Mouse (Mus musculus) brain, embryonic 14.5 days (tissue): ENCODE measurements around the gene Prdm16. TPM values are rescaled to one million over a fixed set of nuclear protein-coding genes. Genes with fewer than 3 reads are reported as not detected.

Experiments used
- DNase-seq: peaks from one replicate; pipeline ENCODE4 v3.0.0-alpha.2; 2011; ENCODE audit warnings: low read depth
- CTCF ChIP-seq: fragments of 200-500 bp; IDR thresholded peaks from 2 replicates; pipeline ENCODE4 v1.5.1; 2012; ENCODE audit warnings: inconsistent platforms, mild to moderate bottlenecking, moderate library complexity, borderline replicate concordance; ENCODE audit not compliant: insufficient read depth, insufficient read length; ENCODE audit errors: extremely low read depth
- POLR2A ChIP-seq: fragments of 200-500 bp; IDR thresholded peaks from 2 replicates; pipeline ENCODE4 v1.6.1; 2012; ENCODE audit warnings: mild to moderate bottlenecking, inconsistent platforms, borderline replicate concordance; ENCODE audit not compliant: poor library complexity, insufficient read depth, insufficient read length, severe bottlenecking; ENCODE audit errors: extremely low read depth
- polyA plus RNA-seq: library from polyadenylated mRNA; depleted of rRNA; stranded (reverse); fragments of >200 nt; gene quantifications from 2 replicates; pipeline ENCODE4 v1.2.3, GENCODE M21; 2012

The Prdm16 gene
- polyA plus RNA-seq, 1 experiment = 10.8 TPM

DNA sequence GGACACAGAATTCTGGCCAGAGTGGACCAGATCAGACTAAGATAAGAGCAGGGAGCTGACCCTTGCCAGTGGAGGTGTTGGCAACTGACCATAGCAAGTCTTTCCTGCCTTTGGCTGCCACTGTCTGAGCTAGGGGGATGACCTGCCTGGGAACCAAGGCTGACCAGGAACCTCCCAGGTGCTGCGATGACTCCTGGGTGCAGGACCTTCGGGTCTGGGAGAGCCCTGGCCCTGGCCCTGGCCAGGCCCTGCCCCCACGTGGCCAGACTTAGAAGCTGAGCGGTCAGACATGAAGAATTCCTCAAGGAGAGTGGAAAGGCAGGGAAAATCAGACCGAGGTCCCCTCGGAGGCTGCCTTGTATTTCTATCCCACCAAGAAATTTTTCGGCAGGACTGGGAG, 2.5 kb upstream of the Prdm16 start:
- no peak for TF ChIP-seq POLR2A
- TF ChIP-seq CTCF = peak; percentile 20; the same call in 1 of the 2 replicates
- DNase-seq = no peak

DNA sequence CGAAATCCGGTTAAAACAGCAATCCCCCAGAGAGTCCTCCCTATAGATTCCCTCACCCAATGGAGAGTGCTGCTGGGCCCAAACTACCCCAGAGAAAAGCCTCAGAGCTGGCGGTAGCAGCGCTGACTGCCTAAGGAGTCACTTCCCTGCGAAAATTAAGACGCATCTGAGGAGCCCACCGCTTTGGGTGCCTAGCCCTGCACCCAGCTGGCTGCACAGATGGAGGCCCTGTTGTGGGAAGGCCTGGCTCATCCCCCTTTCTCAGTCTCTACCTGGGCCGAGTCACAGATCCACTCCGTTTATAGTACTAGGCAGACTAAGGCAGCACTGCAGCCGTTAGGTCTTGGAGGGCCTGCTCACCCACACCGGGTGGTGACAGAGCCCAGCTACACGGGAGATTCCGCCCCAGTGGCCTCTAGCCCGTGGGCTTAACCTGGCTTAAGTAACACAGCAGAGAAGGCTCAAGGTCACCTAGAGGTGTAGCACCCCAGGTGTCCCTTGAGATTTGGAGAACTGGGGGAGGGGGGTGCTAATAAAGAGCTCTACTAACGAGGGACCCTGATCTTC, 1.7 kb upstream of the Prdm16 start:
- TF ChIP-seq CTCF (no peak), POLR2A (no peak)
- peak; percentile 55 for DNase-seq

DNA sequence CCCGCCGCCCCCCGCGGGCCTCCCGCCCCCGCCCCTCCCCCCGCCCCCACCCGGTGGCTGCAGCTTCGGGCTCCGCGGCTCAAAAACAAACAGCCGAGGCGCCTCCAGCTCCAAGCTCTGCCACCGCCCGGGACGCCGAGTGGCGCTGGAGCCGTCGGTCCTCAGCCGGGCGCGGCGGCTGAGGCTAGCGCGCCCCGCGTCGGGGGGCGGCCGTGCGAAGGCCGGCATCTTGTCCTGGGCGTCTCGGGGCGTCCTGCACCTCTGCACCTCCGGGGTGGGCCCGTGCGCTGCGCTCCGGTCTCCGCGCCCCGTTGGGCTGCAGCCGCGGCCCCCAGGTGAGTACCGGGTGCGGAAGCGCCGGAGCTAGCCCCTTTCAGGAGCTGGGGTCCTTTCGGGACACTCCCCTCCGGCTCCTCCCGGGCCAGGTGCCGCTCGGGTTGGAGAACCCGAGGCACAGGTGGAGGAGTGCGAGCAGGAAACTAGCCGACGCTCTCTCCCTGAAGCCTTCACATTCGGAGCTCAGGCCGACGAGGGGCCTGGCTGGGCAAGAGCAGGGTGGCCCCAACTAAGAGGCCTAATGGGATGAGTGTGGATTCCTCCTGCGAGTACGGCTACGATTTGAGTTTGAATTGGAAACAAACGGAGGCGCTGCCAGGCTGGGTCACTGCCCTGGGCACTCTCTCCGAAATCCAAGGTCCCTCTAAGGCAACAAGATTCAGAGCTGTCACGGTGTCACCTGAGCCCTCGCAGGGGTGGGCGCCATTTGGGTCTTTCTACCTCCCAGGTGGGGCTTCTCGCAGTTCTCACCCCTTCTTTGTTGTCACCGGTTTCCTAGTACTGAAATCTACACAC, 1.0 kb upstream of the Prdm16 start:
- DNase-seq = no peak

DNA sequence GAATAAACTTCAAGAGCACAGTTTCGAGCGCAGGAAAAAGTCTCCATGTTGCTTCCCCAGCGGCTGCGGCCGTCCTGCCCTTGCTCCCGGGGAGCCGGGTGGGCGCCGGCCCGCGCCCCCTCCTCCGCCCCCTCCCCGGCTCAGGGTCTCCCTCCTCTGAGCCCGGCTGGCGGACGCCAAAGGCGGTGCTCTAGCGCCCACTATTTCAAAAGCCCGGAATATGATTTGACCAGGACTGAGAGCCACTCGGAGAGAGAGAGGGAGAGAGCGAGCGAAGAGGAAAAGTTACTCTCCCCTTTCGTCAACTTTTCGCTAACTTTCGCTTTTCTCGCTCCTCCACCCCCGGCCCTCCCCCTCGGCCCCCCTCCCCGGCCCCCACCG, 630 bp downstream of the Prdm16 start:
- TF ChIP-seq CTCF (peak; percentile 42; the same call in 1 of the 2 replicates), POLR2A (no peak)
- peak; percentile 90 for DNase-seq

More for the DNA sequence above, 1.0 kb upstream of the Prdm16 start:
- TF ChIP-seq CTCF (no peak), POLR2A (no peak)

DNA sequence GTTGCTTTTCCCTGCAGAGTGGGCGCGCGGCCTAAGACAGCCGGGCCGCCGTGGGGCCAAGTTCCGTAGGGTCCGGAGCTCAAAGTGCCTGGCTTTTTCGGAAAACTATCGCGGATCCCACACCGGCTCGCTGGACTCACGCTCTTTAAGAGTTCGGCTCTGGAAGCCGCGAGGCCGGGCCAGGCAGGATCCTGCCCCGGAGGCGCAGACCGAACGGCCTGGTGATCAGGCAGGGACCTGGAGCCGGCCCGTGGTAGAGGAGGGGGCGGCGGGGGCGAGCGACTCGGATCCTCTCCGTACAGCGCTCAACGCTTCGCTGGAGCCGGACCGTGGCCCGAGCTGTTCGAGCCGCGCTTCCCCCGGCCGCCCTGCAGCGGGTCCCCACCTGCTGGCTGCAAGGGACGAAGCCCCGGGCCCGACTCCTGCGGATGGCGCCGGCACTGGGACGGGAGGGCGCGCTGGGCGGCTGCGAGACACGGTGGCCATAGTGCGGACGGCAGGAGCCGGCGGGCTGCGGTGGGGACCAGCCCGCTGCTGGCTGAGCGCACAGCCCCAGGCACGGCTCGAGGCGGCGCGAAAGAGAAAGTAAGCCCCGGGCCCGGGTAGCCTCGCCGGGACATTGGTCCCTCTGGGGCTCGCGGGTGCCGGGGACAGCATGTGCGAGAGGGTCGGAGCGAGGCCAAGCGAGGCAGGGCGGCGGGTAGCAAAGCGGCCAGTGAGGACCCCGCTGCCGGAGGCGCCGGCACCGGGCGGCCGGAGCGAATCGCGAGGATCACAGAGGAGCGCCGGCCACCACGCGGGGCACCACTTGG, 1.2 kb downstream of the Prdm16 start:
- no peak for TF ChIP-seq CTCF
- no peak for TF ChIP-seq POLR2A
- DNase-seq = peak; percentile 62

DNA sequence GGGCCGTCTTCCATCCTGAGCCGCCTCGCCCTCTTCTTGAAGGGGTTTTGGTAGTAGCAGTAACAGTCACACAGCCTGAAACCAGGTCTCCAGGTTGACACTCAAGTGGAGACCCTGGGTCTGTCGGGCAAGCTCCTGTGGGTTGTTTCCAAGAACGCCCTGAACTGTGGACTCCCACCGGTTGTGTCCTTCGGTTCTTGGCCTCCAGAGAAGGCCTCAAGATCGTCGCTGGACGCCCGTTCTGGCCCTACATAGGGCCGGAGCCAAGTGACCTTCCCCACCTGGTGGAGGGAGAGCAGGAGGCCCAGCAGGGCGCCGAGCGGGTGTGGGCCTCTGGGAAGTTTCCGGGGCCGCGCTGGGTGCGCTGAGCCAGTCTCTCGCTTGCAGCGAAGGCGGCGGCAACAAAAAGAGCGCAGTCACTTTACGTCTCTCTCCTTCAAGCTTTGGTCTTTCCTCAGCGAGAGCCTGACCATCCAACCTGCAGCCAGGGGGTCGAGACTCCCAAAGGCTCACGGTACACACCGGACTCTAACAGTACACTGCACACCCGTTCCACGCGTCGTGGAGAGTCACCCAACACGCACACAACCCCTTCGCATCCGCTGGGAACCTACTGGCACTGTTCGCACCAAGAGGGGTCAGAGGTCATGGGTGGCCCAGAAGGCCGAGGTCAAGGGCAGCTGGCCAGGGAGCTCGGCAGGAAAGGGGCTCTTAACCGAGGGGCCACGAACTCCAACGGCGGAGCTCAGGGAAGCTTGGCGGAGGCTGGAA, 2.0 kb downstream of the Prdm16 start:
- peak; percentile 47 for DNase-seq
- TF ChIP-seq CTCF (no peak), POLR2A (no peak)

DNA sequence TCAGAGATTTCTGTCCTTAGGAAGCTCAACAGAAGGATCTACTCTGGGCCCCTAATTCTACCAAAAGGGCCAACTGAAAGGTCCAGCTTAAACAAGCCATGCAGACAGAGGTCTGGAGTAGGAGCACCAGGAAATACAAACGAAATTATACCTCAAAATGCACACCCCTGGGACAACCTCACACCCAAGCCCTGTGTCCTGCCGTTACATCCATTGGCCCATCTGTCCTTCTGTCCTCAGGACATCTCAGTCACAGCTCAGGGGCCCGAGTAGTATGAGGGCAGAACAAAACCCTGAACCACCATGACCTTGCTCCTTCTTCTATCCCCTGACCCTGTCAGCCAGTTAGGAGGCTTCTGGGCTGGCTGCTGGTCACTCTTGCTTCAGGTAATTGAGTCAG, 2.7 kb downstream of the Prdm16 start:
- DNase-seq = no peak
- TF ChIP-seq POLR2A (no peak), CTCF (no peak)

DNA sequence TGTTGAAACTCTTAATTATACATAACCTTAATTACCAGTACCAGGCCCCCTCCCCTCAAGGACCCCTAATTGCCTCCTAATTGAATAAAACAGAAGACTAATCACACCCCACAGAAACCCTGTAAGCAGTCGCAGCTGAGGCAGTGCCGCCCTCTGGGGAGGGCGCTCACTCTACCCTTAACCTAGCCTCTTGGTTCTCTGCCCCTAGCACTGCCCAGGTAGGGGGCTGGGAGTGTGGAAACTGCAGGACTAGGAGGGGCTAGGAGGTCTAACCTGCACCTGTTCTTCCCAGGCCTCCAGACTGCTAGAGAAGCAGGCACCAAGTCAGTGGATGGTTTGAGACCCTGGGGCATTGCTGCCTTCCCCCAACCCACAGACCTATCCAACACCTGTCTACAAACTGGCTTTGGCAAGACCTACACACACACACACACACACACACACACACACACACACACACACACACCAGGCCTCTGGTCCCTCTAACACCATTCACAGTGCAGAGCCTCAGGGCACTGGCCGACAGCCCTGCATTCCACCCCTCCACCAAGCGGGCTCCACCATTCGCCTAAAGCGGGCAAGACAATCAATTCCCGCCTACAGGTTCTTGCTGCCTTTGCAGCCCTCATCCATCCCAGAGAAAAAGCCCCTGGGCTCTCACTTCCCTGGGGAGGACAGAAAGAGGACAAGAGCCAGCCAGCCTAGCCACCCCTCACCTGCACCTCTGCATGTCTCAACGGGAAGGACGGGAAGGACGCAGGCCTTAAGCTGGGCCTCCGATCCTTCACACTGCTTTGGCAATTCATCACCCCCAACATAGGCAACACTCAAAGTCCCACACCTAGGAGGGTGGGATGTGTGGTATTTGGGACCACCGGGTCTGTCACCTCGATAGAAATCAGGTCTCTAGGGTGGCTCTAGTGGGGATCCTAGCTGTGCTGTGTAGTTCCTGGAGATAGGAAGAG, 3.6 kb downstream of the Prdm16 start:
- TF ChIP-seq POLR2A (no peak), CTCF (no peak)
- DNase-seq = peak; percentile 61

DNA sequence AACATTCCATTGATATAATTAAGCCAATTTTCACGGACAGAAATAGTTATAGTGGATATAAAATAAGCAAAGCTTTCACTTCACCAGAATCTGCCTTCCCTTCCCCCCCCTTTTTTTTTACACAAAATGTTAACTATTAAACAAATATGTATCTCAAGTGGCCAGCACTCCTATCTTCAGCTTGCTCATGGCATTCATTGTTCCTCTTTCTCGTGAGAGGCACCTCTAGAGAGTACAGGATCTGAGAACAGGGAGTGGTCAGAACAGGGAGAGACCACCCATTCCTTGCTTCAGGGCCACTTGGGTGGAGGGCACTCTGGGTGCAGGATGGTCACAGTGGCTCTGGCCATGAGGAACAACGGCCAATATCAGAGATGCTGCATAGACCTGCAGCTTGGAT, 5.9 kb downstream of the Prdm16 start:
- TF ChIP-seq CTCF (no peak), POLR2A (no peak)
- no peak for DNase-seq

DNA sequence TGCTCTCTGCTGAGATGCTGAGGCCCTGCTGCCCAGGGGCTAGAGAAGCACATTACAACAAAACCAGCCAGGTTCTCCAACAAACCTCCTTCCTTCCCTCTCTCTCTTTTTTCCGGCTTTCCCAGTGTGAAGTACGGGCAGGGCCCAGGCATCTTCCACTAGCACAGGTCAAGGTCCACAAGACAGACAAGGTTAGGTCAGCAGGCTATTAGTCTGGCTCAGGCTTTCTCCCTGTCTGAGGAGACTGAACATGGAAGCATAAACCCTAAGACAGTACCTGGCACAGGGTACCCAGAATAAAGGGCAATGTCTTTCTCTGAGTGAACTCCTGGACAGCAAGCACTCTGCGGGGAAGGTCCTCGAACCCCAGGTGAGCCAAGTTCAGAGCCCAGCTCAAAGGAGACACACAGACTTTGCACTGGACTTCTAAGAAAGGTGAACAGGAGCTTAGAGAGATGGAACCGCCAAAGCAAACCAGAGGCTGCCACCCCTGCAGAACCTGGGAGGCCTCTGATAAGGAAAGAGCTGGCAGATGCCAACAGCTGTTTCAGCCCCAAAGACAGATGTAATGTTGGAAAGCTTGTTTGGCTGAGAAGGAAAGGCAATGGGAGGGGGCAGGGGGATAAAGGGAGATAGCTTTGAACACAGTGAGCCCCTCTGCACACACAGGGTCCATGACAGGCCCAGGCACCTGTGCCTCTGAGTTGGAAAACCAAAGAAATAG, 9.1 kb downstream of the Prdm16 start:
- no peak for DNase-seq
- TF ChIP-seq CTCF = no peak

DNA sequence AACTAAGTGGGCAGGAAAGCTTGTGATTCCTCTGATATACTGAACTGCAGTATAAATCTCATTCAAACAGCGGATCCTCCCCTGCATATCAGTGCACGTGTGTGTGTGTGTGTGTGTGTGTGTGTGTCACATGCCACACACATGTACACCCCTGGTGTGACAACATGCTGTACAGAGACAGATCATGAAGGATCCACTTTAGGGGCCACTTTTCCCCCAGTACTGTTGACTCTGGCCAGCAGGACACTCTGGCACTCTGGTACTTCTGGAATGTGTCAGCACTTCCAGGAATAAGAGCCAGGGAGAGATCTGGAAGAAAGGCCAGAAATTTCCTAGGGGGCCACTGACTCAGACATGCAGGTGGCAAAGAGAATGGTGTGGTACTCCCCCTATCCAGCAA, 10.4 kb downstream of the Prdm16 start:
- TF ChIP-seq CTCF (no peak), POLR2A (no peak)
- no peak for DNase-seq
